Comparison of ENCODE assay signal across 8 mouse cellular contexts in genomic region chr8:70166504-70167110, GRCm38 (mm10). TPM values are rescaled to one million over a fixed set of nuclear protein-coding genes. Genes with fewer than 3 reads are reported as not detected.
DNase-seq lines count a peak whose midpoint lies in the region; ATAC-seq and TF ChIP-seq lines count a peak whose summit lies in the region.

No protein-coding gene starts in this region.

- H3K9me3 ChIP-seq in intestine, embryonic 14.5 days (ENCODE audit: control insufficient read depth, low read length) = no peaks in the 10 kb centered on the region
- no peaks in the 10 kb centered on the region for H3K9me3 ChIP-seq in midbrain, postnatal 0 days (ENCODE audit: low read length)

- peak overlapping the region; percentile 45 for H3K4me2 ChIP-seq in intestine, embryonic 14.5 days (ENCODE audit: low read length)
- H3K4me2 ChIP-seq in midbrain, postnatal 0 days (ENCODE audit: low read depth, low read length, poor library complexity, severe bottlenecking) = peak overlapping the region; percentile 50

- H3K4me1 ChIP-seq in cortical plate, adult 2 months (ENCODE audit: control insufficient read depth, insufficient read depth, low read length) = no peaks in the 10 kb centered on the region
- H3K4me1 ChIP-seq in intestine, embryonic 14.5 days (replicated peaks; ENCODE audit: control insufficient read depth, insufficient read depth, low read length) = peaks cover under 1% of the 10 kb centered on the region; the same call in 1 of the 2 replicates
- H3K4me1 ChIP-seq in midbrain, postnatal 0 days (ENCODE audit: insufficient read depth, low read length) = peaks cover 4% of the 10 kb centered on the region; the same call in 1 of the 2 replicates

- H3K27ac ChIP-seq in cortical plate, adult 2 months (ENCODE audit: insufficient read depth, low read length) = no peak overlapping the region
- no peak overlapping the region for H3K27ac ChIP-seq in intestine, embryonic 14.5 days (ENCODE audit: low read depth)
- H3K27ac ChIP-seq in midbrain, postnatal 0 days (ENCODE audit: low read depth, low read length) = no peak overlapping the region

- TF ChIP-seq CTCF in cortical plate, adult 2 months (IDR thresholded peaks at IDR 0.05; ENCODE audit: extremely low read depth, insufficient read depth, low read length) = peak; percentile 66
- TF ChIP-seq CTCF in midbrain, postnatal 0 days (IDR thresholded peaks at IDR 0.05) = peak; percentile 94

- peak; percentile 77 for ATAC-seq in intestine, embryonic 14.5 days (replicated peaks; ENCODE audit: low FRiP score, low TSS enrichment, low read depth)
- ATAC-seq in midbrain, postnatal 0 days (ENCODE audit: low FRiP score) = peak; percentile 86

- intact Hi-C loops in gastrocnemius, postnatal 36 days (cut with DNase I) = loop anchor here (1.0 to 5.0 kb wide), 2 partner anchors 62 to 79 kb away; no protein-coding TSS in a partner anchor

- no peak overlapping the region for H3K9ac ChIP-seq in intestine, embryonic 14.5 days (ENCODE audit: low read length)
- H3K9ac ChIP-seq in midbrain, postnatal 0 days (replicated peaks; ENCODE audit: low read length, poor library complexity, severe bottlenecking) = peak overlapping the region; percentile 33; the same call in 1 of the 2 replicates

- H3K27me3 ChIP-seq in intestine, embryonic 14.5 days (replicated peaks; ENCODE audit: control insufficient read depth, insufficient read depth, low read length) = peaks cover 12% of the 10 kb centered on the region
- peaks cover 9% of the 10 kb centered on the region; the same call in 1 of the 2 replicates for H3K27me3 ChIP-seq in midbrain, postnatal 0 days (ENCODE audit: insufficient read depth, low read length)
- H3K27me3 ChIP-seq in splenic B cell, adult 2 months (ENCODE audit: control insufficient read depth, insufficient read depth, low read length, poor library complexity, severe bottlenecking) = no peaks in the 10 kb centered on the region

- peak; percentile 29 for DNase-seq in right cerebral cortex, adult 18-20 months
- DNase-seq in right cerebral cortex, postnatal 36 days (ENCODE audit: low spot score in 2 of 2) = no peak
- DNase-seq in gastrocnemius, postnatal 36 days = peak; percentile 49 to 53
- DNase-seq in intestine, embryonic 14.5 days (ENCODE audit: low spot score) = peak; percentile 89
- DNase-seq in liver = peak; percentile 77
- DNase-seq in midbrain, postnatal 0 days (ENCODE audit: low spot score) = peak; percentile 73
- DNase-seq in splenic B cell, adult 2 months (ENCODE audit: low read depth, low spot score) = peak; percentile 86

- no peak for TF ChIP-seq POLR2A in cortical plate, adult 2 months (IDR thresholded peaks at IDR 0.05; ENCODE audit: extremely low read depth, insufficient read depth, low read length)

- no peaks in the 10 kb centered on the region for H3K36me3 ChIP-seq in intestine, embryonic 14.5 days (ENCODE audit: control insufficient read depth, insufficient read depth, low read length)
- H3K36me3 ChIP-seq in midbrain, postnatal 0 days (ENCODE audit: insufficient read depth, low read length) = no peaks in the 10 kb centered on the region
- no peaks in the 10 kb centered on the region for H3K36me3 ChIP-seq in splenic B cell, adult 2 months (ENCODE audit: control insufficient read depth, insufficient read depth, low read length, poor library complexity, severe bottlenecking)

- WGBS in intestine, embryonic 14.5 days = 2% methylated on average over 21 of the region's 21 CpGs
- 4% methylated on average over 21 of the region's 21 CpGs for WGBS in midbrain, postnatal 0 days

- no peak overlapping the region for H3K4me3 ChIP-seq in cortical plate, adult 2 months (ENCODE audit: insufficient read depth, low read length)
- H3K4me3 ChIP-seq in intestine, embryonic 14.5 days (ENCODE audit: low read depth, low read length) = 0 out of 2 replicates have a peak overlapping the region, but pooled peaks have one; percentile 8
- peak overlapping the region; percentile 23 for H3K4me3 ChIP-seq in midbrain, postnatal 0 days (ENCODE audit: low read depth, low read length)

RNA-seq across cellular contexts. Expression of gene Tmem161a, which starts 5.5 kb away (rescaled TPM):
- polyA plus RNA-seq in cortical plate, adult 2 months (2012; rRNA removed) = 55.9 and 74.3 TPM in 2 replicates
- total RNA-seq in gastrocnemius, postnatal 36 days (2021) = 10 to 100 TPM; 75.3 to 75.9 TPM
- polyA plus RNA-seq in intestine, embryonic 14.5 days (2014; fragmentation: Nextera tagmentation; extraction: Ambion mirVana) = 44.1 and 50.8 TPM in 2 replicates
- total RNA-seq in midbrain, postnatal 0 days (2014; rRNA removed) = 52.4 and 64.8 TPM in 2 replicates
- polyA plus RNA-seq in midbrain, postnatal 0 days (2015; fragmentation: Nextera tagmentation; extraction: Ambion mirVana) = 49.5 and 51.6 TPM in 2 replicates

RNA-seq across cellular contexts. Expression of gene Mef2b, which starts 27.1 kb away (rescaled TPM):
- polyA plus RNA-seq in cortical plate, adult 2 months (2012; rRNA removed) = 0.17 and 0.19 TPM in 2 replicates
- under 1 TPM; 0.28 to 0.32 TPM for total RNA-seq in gastrocnemius, postnatal 36 days (2021)
- 0.13 and 0.43 TPM in 2 replicates for polyA plus RNA-seq in intestine, embryonic 14.5 days (2014; fragmentation: Nextera tagmentation; extraction: Ambion mirVana)
- 0.55 and 1.1 TPM in 2 replicates for total RNA-seq in midbrain, postnatal 0 days (2014; rRNA removed)
- polyA plus RNA-seq in midbrain, postnatal 0 days (2015; fragmentation: Nextera tagmentation; extraction: Ambion mirVana) = 1.5 TPM in 2 replicates

RNA-seq across cellular contexts. Expression of gene Borcs8, which starts 27.3 kb away (rescaled TPM):
- polyA plus RNA-seq in cortical plate, adult 2 months (2012; rRNA removed) = 107 and 108 TPM in 2 replicates
- 10 to 100 TPM; 14.2 to 16.3 TPM for total RNA-seq in gastrocnemius, postnatal 36 days (2021)
- 49.2 and 50.8 TPM in 2 replicates for polyA plus RNA-seq in intestine, embryonic 14.5 days (2014; fragmentation: Nextera tagmentation; extraction: Ambion mirVana)
- total RNA-seq in midbrain, postnatal 0 days (2014; rRNA removed) = 91.1 and 98.3 TPM in 2 replicates
- 49.8 and 58.6 TPM in 2 replicates for polyA plus RNA-seq in midbrain, postnatal 0 days (2015; fragmentation: Nextera tagmentation; extraction: Ambion mirVana)

RNA-seq across cellular contexts. Expression of gene Rfxank, which starts 27.7 kb away (rescaled TPM):
- 18.0 and 18.5 TPM in 2 replicates for polyA plus RNA-seq in cortical plate, adult 2 months (2012; rRNA removed)
- total RNA-seq in gastrocnemius, postnatal 36 days (2021) = 1 to 10 TPM; 6.2 to 9.3 TPM
- polyA plus RNA-seq in intestine, embryonic 14.5 days (2014; fragmentation: Nextera tagmentation; extraction: Ambion mirVana) = 11.6 and 15.1 TPM in 2 replicates
- 9.8 and 12.3 TPM in 2 replicates for total RNA-seq in midbrain, postnatal 0 days (2014; rRNA removed)
- 7.4 and 9.3 TPM in 2 replicates for polyA plus RNA-seq in midbrain, postnatal 0 days (2015; fragmentation: Nextera tagmentation; extraction: Ambion mirVana)

RNA-seq across cellular contexts. Expression of gene Nr2c2ap, which starts 35.5 kb away (rescaled TPM):
- polyA plus RNA-seq in cortical plate, adult 2 months (2012; rRNA removed) = 22.5 and 25.2 TPM in 2 replicates
- 1 to 10 TPM; 4.3 to 4.6 TPM for total RNA-seq in gastrocnemius, postnatal 36 days (2021)
- polyA plus RNA-seq in intestine, embryonic 14.5 days (2014; fragmentation: Nextera tagmentation; extraction: Ambion mirVana) = 29.5 and 29.9 TPM in 2 replicates
- total RNA-seq in midbrain, postnatal 0 days (2014; rRNA removed) = 5.4 and 7.7 TPM in 2 replicates
- polyA plus RNA-seq in midbrain, postnatal 0 days (2015; fragmentation: Nextera tagmentation; extraction: Ambion mirVana) = 42.1 and 44.1 TPM in 2 replicates

Comparison
In these comparisons a context has a peak if more than half of its experiments do, and no peak if none do; other contexts are left out.
1. DNase-seq: peak in right cerebral cortex, adult 18-20 months (single experiment), gastrocnemius, postnatal 36 days (2 of 2), intestine, embryonic 14.5 days (single experiment), liver (single experiment), midbrain, postnatal 0 days (single experiment) and splenic B cell, adult 2 months (single experiment); none in right cerebral cortex, postnatal 36 days (0 of 2).